Mouse (Mus musculus): Measurements from ENCODE around the gene Gmppa. TPM values are rescaled to one million over a fixed set of nuclear protein-coding genes. Genes with fewer than 3 reads are reported as not detected.

Gmppa gene
- polyA plus RNA-seq, 1 experiment from 2014 or later = 57.1 TPM

DNA sequence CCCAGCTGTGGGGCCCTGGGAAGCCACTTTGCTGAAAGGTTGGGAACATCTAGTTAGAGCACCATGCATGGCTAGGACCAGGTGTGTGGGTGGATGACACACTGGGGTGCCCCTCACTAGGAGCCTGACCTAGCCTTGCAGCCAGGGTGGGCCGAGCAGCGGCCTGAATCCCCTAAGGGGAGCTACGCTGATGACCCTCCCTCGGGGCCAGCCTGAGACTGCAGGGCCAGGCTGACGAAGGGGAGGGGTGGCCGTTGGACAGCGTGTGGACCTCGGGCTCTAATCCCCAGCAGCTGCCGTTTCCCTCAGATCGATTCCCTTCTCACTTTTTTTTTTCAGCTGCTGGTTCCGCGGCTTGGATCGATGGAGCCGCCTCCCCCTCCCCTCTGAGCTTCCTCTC is 13.2 kb downstream of the Gmppa start:
- H3K27me3 ChIP-seq (replicated peaks; ENCODE audit: low read depth, poor library complexity, severe bottlenecking) = peaks cover 98% of the 10 kb centered on the region
- 1% methylated on average over 14 of the region's 14 CpGs for WGBS
- no peaks in the 10 kb centered on the region for H3K9me3 ChIP-seq
- no peaks in the 10 kb centered on the region for H3K36me3 ChIP-seq (replicated peaks)
- H3K4me3 ChIP-seq = peak overlapping the region; percentile 47
- H3K27ac ChIP-seq (replicated peaks) = peak overlapping the region; percentile 68
- DNase-seq (ENCODE audit: low spot score) = peak; percentile 59
- H3K4me1 ChIP-seq = peaks cover 100% of the 10 kb centered on the region

DNA sequence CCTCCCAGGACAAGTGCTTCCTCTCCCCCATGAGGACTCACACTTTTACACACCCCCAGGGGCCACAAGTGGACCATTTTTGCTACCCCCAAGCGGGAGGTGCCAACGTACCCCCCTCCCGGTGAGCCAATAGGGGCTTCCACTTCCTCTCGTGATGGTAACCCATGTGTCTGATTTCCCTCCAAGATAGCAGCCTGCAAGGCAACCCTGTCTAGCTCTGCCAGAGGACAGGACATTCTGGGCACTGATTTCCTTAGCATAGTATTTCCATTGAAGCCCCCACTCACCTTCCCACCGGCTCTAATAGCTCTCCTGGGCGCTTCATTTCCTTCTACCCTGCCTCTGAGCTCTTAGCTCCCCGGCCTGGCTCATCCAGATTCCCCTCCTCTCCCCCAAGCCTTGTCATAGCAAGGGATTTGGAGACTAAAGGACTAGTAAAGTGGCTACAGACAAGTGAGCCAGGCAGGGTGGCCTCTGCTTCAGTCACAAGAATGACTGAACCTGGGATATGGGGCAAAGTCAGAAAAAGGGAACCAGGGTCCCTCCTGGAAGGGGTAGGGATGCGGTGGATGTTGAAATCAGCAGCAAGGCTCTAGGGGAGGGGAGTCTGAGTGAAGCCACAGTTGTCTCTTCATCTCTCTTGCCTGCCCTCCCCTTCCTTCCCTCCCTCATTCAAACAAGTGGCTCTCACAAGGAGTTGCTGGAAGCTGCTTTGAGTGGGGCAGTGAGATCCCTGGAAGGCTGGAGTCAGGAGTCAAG is 13.8 kb downstream of the Gmppa start:
- H3K27ac ChIP-seq (replicated peaks) = peak overlapping the region; percentile 77
- 1% methylated on average over 8 of the region's 8 CpGs for WGBS

DNA sequence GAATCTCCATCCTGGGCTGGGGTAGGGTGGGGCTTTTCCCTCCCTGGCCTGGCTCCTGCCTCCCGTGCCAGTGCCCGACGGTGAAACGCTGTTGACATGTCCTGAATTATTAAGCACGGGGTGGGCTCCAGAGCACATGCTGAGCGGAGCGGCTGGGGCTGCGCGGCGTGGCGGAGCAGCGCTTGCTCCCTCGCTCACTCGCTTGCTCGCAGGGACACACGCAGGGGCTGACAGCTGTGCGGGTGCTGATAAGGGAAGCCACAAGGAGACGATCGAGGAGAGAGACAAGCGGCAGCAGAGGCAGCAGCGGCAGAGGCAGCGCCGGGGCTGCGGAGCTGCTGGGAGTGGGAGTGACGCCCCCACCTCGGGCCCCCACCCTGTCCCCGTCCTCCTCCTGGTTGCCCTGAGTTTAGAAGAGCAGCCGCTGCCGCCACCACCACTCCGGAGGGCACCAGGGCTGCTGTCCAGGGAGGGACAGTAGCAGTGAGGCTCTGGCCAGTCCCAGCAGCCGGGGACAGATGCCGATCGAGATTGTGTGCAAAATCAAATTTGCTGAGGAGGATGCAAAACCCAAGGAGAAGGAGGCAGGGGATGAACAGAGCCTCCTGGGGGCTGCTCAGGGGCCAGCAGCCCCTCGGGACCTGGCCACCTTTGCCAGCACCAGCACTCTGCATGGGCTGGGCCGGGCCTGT is 14.7 kb downstream of the Gmppa start, which contains the start of gene Asic4:
Asic4 (plus strand) TSS at position 123 of the 692 bp plus-strand sequence.
- peak; percentile 48 for DNase-seq (ENCODE audit: low spot score)
- peaks cover 98% of the 10 kb centered on the region for H3K27me3 ChIP-seq (replicated peaks; ENCODE audit: low read depth, poor library complexity, severe bottlenecking)
- peak within 1 kb of the TSS; percentile 56 for H3K4me3 ChIP-seq
- no peaks in the 10 kb centered on the region for H3K36me3 ChIP-seq (replicated peaks)
- peak within 1 kb of the TSS; percentile 77 for H3K27ac ChIP-seq (replicated peaks)
- peaks cover 97% of the 10 kb centered on the region for H3K4me1 ChIP-seq
- WGBS = 2% methylated on average over 35 of the region's 35 CpGs
- H3K9me3 ChIP-seq = no peaks in the 10 kb centered on the region

More for the DNA sequence above, 13.8 kb downstream of the Gmppa start:
- Histone ChIP-seq H3K4me1 (peaks cover 100% of the 10 kb centered on the region), H3K27me3 (replicated peaks; ENCODE audit: low read depth, poor library complexity, severe bottlenecking) (peaks cover 100% of the 10 kb centered on the region), H3K9me3 (no peaks in the 10 kb centered on the region), H3K36me3 (replicated peaks) (no peaks in the 10 kb centered on the region), H3K4me3 (peak overlapping the region; percentile 56)
- DNase-seq (ENCODE audit: low spot score) = peak; percentile 35

DNA sequence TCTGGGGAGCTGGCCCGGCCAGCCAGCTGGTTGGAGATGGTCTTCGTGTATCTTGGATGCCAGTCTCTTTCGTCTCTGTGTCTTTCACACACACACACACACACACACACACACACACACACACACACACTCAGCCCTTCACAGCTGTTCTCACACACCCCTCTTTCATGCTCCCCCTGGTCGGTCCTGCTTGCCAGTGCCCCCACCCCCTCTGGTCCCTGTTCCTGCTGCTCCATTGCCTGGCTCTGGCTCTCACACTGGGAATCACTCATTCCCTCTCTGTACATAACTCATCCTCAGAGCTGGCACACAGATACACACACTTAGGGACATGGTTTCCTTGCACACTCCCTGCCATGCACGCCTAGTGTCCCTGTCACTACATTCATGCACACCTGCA is 16.2 kb downstream of the Gmppa start:
- Histone ChIP-seq H3K4me3 (peak overlapping the region; percentile 56; the same call in 1 of the 2 replicates), H3K4me1 (peaks cover 97% of the 10 kb centered on the region), H3K36me3 (replicated peaks) (no peaks in the 10 kb centered on the region), H3K27ac (replicated peaks) (0 out of 2 replicates have a peak overlapping the region, but pooled peaks have one; percentile 77), H3K9me3 (no peaks in the 10 kb centered on the region), H3K27me3 (replicated peaks; ENCODE audit: low read depth, poor library complexity, severe bottlenecking) (peaks cover 98% of the 10 kb centered on the region)
- 79% methylated on average over 5 of the region's 5 CpGs for WGBS
- no peak for DNase-seq (ENCODE audit: low spot score)

DNA sequence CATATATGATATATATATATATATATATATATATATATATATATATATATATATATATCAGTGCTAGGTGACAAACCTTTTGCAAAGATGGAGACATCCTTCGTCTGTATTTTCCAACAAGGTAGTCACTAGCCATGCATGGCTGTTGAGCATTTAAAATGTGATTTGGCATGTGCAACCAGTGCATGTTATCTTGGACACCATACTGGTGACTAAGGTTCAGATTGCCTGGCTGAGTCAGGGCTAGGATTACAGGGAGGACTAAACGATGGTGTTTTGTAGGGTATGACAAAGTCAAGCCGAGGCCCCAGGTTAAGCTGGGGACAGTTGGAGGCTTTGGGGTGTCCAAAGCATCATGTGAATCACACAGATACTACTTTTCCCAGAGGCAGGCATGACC is 19.7 kb downstream of the Gmppa start:
- H3K27ac ChIP-seq (replicated peaks) = peak overlapping the region; percentile 49; the same call in 1 of the 2 replicates
- peaks cover 89% of the 10 kb centered on the region for H3K4me1 ChIP-seq
- WGBS = 80% methylated on average over 3 of the region's 3 CpGs
- no peaks in the 10 kb centered on the region for H3K9me3 ChIP-seq
- DNase-seq (ENCODE audit: low spot score) = no peak
- H3K36me3 ChIP-seq (replicated peaks) = no peaks in the 10 kb centered on the region
- peaks cover 98% of the 10 kb centered on the region for H3K27me3 ChIP-seq (replicated peaks; ENCODE audit: low read depth, poor library complexity, severe bottlenecking)
- no peak overlapping the region for H3K4me3 ChIP-seq

DNA sequence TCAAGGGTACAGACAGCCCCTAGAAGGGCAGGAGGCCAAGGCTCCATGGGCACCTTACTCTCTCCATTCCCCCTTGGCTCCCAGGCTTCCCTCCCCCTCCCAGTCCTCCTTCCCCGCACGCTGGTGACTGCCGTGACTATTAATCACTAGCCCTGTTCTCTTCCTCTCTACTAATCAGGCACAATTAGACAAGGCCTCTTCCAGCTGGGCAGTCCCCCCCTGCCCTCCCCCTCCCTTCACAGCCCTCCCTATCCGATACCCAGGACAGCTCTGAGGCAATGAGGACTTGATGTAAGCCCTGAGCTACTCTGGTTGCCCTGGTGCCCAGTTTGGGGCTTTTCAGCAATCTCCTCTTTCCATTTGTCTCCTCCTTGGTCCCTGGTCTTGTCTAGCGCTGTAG is 20.2 kb downstream of the Gmppa start:
- H3K27ac ChIP-seq (replicated peaks) = peak overlapping the region; percentile 49; the same call in 1 of the 2 replicates
- no peaks in the 10 kb centered on the region for H3K9me3 ChIP-seq
- peak; percentile 54 for DNase-seq (ENCODE audit: low spot score)
- WGBS = 20% methylated on average over 5 of the region's 5 CpGs
- H3K27me3 ChIP-seq (replicated peaks; ENCODE audit: low read depth, poor library complexity, severe bottlenecking) = peaks cover 98% of the 10 kb centered on the region
- H3K4me3 ChIP-seq = no peak overlapping the region
- peaks cover 83% of the 10 kb centered on the region for H3K4me1 ChIP-seq
- H3K36me3 ChIP-seq (replicated peaks) = no peaks in the 10 kb centered on the region

DNA sequence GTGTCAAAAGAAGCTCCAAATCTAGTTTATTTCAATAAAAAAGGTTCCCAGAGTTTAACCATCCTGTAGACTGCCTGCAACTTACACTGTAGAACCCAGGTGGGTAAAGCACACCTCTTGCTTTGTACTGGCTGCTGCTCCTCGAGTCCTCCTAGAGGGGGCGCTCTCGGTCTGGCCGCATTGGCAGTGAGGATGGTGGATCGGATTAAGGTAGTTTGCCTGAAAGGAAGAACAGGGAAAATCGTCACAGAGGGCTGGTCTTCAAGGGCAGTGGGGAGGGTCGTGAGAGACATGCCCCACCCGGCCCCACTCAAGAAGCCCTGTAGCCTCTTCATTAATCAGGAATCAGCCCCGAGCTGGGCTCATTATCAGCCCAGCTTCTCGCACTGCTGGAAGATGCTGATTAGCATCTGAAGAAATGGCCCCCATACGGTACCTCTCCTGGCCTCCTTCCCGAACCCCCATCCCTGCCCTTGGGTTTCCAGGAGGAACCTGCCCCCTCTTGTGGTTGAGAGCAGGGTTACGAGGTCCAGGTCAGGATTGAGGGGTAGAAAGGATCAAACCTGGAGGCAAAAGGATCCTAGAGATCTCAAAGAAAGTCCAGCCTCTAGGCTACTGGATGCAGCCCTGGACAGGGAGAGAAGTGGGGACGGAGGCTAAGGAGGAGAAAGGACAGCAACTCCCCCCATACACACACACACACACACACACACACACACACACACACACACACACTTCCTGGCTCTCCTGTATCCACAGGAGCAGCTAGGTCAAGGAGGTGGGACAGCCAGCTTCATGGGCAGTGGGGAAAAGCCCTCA is 21.2 kb downstream of the Gmppa start:
- peaks cover 73% of the 10 kb centered on the region for H3K4me1 ChIP-seq
- peak overlapping the region; percentile 86 for H3K27ac ChIP-seq (replicated peaks)
- peak overlapping the region; percentile 51 for H3K4me3 ChIP-seq
- H3K27me3 ChIP-seq (replicated peaks; ENCODE audit: low read depth, poor library complexity, severe bottlenecking) = peaks cover 97% of the 10 kb centered on the region
- DNase-seq (ENCODE audit: low spot score) = peak; percentile 68
- no peaks in the 10 kb centered on the region for H3K36me3 ChIP-seq (replicated peaks)
- WGBS = 7% methylated on average over 14 of the region's 14 CpGs
- no peaks in the 10 kb centered on the region for H3K9me3 ChIP-seq

DNA sequence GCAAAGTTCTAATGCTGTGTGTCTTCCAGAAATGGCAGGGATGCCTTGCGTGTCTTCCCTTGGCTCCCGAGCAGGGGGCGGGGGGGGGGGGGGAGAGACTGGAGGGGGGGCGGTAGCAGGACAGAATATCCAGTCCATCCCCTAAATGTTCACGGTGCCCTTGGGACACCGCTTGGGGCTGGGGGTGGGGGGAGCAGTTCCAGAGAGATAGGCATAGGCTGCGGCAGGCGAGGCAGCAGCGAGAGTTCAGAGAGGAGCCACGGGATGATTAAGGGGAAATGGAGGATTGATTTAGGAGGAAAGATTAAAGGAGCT is 21.9 kb downstream of the Gmppa start:
- DNase-seq (ENCODE audit: low spot score) = peak; percentile 66
- H3K36me3 ChIP-seq (replicated peaks) = no peaks in the 10 kb centered on the region
- WGBS = 2% methylated on average over 10 of the region's 10 CpGs
- peak overlapping the region; percentile 51 for H3K4me3 ChIP-seq
- no peaks in the 10 kb centered on the region for H3K9me3 ChIP-seq
- H3K4me1 ChIP-seq = peaks cover 66% of the 10 kb centered on the region
- H3K27ac ChIP-seq (replicated peaks) = peak overlapping the region; percentile 86
- peaks cover 96% of the 10 kb centered on the region for H3K27me3 ChIP-seq (replicated peaks; ENCODE audit: low read depth, poor library complexity, severe bottlenecking)

DNA sequence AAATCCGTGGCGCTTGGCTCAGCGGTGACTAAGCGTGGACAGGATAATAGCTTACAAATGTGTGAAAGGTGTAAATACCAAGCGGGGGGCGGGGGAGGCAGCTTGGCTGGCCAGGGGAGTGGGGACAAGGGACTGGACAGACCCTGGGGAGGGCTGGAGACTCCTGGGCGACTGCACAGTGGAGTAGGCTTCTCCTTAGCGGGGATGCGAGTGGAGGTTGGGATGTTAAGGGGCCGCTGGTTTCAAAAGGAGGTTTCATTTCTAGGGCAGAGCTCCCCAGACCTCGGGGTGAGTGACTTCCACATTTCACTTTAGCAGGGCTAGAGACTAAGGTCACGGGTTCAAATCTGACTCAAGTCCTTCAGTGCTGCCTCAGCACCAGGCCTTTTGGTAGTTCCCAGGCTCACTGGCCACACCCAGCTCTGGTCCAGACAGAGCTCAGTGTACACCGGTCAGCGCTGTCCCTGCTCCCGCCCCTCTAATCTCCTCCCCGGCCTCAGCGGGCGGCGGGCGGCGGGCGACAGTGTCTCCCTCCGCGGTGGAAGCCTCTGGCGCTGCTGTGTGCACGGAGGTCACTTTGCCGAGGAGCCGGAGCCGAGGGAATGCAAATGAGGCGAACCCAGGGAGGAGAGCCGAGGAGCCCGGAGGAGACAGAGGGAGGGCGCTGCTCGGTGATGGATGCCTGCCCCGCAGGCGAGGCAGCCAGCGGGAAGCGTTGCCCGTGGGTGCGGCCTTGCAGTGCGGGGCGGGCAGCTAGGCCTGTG is 22.5 kb downstream of the Gmppa start:
- peaks cover 90% of the 10 kb centered on the region for H3K27me3 ChIP-seq (replicated peaks; ENCODE audit: low read depth, poor library complexity, severe bottlenecking)
- peaks cover 62% of the 10 kb centered on the region for H3K4me1 ChIP-seq
- peak; percentile 75 for DNase-seq (ENCODE audit: low spot score)
- WGBS = 2% methylated on average over 42 of the region's 42 CpGs
- peak overlapping the region; percentile 86 for H3K27ac ChIP-seq (replicated peaks)
- H3K36me3 ChIP-seq (replicated peaks) = no peaks in the 10 kb centered on the region
- H3K4me3 ChIP-seq = peak overlapping the region; percentile 51
- H3K9me3 ChIP-seq = no peaks in the 10 kb centered on the region

DNA sequence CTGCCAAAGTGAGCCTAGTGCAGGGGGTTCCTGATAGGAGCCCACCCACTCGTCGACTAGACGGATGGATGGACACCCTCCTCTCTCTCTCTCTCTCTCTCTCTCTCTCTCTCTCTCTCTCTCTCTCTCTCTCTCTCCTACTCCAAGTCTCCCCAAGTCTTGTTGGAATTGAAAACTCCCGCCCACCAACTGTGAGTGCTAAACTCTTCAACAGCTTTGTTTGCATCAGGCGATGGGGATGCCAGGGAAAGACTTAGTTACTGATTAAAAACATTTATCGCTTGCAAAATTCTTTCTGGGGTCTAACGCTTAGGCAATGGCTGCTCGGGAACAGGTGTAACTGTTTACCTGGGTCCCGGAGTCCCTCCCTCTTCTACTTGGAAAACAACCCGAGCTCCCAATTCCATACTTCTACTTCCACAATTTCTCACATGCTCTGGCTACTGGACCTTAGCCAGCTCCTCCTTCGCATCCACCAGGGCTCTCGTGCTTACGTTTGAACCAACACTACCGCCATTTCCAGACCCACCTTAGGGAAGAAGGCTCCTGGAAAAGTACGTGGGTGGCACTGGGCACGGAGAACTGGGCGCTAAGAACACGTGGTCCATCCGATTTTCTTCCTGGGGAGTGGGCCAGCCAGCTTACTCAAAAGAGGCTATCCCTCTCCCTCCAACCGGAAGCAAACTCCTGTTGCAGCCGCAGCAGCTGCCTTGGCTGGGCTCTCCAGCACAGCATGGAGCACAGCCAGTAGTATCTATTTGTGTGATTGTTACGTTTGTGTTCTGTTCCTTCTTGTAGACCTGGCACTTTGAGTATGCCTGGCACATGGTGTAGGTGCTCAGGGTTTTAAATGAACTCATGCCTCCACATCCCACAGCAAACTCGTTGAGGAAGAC is 23.3 kb downstream of the Gmppa start:
- peak overlapping the region; percentile 86 for H3K27ac ChIP-seq (replicated peaks)
- H3K36me3 ChIP-seq (replicated peaks) = no peaks in the 10 kb centered on the region
- peak overlapping the region; percentile 51 for H3K4me3 ChIP-seq
- H3K9me3 ChIP-seq = no peaks in the 10 kb centered on the region
- H3K27me3 ChIP-seq (replicated peaks; ENCODE audit: low read depth, poor library complexity, severe bottlenecking) = peaks cover 90% of the 10 kb centered on the region
- 17% methylated on average over 23 of the region's 23 CpGs for WGBS
- H3K4me1 ChIP-seq = peaks cover 62% of the 10 kb centered on the region
- no peak for DNase-seq (ENCODE audit: low spot score)

DNA sequence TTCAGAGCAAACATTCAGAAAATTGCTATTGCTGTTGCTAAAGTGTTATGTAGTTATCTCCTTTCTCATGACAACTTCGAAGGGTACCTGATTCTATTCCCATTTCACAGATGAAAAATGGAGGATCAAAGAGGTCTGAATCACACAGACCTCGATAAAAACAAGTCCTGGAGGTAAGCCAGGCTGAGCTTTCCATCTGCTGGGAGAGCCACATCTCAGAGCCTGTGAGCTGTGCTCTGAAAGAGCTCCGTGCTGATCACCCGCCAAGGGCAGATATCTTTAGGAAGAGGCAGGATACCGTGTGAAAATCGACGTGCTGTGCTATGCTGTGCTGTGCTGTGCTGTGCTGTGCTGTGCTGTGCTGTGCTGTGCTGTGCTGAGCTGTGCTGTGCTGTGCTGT is 24.6 kb downstream of the Gmppa start:
- no peaks in the 10 kb centered on the region for H3K36me3 ChIP-seq (replicated peaks)
- no peak overlapping the region for H3K4me3 ChIP-seq
- H3K27me3 ChIP-seq (replicated peaks; ENCODE audit: low read depth, poor library complexity, severe bottlenecking) = peaks cover 91% of the 10 kb centered on the region
- H3K9me3 ChIP-seq = no peaks in the 10 kb centered on the region
- DNase-seq (ENCODE audit: low spot score) = no peak
- peaks cover 63% of the 10 kb centered on the region for H3K4me1 ChIP-seq
- H3K27ac ChIP-seq (replicated peaks) = no peak overlapping the region
- 83% methylated on average over 7 of the region's 7 CpGs for WGBS

All from embryonic facial prominence, embryonic 10.5 days (tissue).